Mouse (Mus musculus) thymus, postnatal 4 days (tissue): Measurements from ENCODE around the gene Sbno2.
"Not testable (repeated sequence)": the region's sequence is repeated elsewhere in the genome, so short reads cannot be mapped to it uniquely, and the experiment has no call there.

Experiments used
- DNase-seq: peaks from one replicate; pipeline ENCODE4 v3.0.0; 2021

The Sbno2 gene

DNA sequence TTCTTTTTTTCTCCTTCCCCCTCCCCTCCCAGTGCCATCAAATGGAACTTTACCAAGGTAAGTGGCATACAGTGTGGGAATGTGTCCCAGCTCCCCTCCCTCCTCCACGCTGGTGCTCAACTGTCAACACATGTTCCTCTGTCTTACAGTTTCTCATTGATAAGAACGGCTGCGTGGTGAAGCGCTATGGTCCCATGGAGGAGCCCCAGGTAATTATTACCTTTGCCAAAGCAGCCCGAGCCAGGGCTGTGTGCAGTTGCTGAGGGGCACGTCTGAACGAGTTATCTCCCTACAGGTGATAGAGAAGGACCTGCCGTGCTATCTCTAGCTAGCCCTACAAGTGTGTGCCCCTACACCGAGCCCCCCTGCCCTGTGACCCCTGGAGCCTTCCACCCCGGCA is 49.5 kb downstream of the Sbno2 start:
- no peak for DNase-seq

DNA sequence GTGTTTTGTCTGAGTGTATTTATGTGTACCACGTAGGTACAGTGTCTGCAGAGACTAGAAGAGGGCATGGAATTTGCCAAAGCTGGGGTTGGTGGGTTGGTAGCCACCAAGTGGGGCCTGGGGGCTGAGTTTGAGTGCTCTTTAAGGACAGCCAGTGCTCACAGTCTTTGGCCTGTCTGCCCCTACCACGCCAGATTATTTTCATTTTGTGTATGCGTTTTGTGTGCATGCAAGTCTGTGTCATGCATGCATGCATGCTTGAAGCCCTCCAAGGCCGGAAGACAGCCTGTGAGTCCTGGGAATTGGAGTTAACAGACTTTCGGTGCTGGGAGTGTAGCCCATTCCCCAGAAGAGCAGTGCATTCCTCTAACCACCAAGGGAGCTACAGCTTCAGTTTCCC is 50.0 kb downstream of the Sbno2 start:
- no peak for DNase-seq

DNA sequence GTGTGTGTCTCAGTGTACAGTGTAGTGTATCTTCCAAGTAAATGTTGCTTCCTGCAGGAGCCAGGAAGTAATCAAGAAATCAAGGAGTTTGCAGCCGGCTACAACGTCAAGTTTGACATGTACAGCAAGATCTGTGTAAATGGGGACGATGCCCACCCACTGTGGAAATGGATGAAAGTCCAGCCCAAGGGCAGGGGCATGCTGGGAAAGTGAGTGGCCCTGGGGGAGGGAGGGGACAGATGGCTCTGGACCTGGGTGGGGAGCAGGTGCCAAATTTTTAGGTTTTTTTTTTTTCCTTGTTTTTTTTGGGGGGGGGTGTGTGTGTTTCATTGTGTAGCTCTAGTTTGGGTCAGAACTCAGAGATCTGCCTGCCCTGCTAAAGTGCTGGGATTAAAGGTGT is 50.5 kb downstream of the Sbno2 start:
- not testable (repeated sequence) for DNase-seq

DNA sequence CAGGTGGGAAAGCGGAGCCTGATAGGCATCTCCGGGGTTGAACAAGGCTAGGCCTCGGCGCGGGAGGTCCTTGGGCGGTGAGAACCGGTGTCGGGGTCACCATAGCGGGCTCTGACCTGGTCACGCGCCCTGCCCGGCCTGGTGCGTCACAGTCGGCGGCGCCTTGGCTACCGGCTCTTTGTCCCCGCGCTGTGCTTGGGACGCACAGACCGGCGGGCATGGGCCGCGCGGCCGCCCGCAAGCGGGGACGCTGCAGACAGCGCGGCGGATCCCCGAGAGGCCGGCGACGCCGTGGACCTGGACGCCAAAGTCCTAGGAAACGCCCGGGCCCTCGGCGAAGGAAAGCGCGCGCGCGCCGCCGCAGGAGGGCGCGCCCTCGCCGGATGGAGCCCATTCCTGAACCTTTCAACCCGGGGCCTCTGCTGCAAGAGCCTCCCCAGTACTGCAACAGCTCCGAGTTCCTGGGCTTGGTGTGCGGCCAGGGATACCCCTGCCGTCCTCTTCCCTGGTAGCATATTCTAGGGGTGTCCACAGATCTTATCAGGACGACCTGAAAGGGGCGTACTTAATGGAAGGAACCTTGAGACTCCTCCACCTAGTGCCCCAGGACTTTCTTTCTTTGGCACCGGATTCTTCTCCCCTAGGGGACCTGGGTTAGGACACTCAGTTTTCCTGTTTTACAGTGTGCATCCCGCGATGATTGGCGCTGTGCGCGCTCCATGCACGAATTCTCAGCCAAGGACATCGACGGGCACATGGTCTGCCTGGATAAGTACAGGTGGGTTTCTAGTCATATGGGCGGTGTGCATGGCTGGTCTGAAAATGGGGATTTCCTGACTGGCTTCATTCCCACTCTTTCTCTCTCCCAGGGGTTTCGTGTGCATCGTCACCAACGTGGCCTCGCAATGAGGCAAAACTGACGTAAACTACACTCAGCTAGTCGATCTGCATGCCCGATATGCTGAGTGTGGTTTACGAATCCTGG is 51.2 kb downstream of the Sbno2 start:
- DNase-seq, result peak; percentile 82

GRCm38 (mm10) chr10:80053259-80053780 is 52.1 kb downstream of the Sbno2 start:
- peak; percentile 99 for DNase-seq

- DNase-seq, result no peak
These were observed 53.0 kb downstream of the Sbno2 start for GRCm38 (mm10) chr10:80052374-80052764.

GRCm38 (mm10) chr10:80051618-80052373 is 53.6 kb downstream of the Sbno2 start:
- peak; percentile 61 for DNase-seq

DNA sequence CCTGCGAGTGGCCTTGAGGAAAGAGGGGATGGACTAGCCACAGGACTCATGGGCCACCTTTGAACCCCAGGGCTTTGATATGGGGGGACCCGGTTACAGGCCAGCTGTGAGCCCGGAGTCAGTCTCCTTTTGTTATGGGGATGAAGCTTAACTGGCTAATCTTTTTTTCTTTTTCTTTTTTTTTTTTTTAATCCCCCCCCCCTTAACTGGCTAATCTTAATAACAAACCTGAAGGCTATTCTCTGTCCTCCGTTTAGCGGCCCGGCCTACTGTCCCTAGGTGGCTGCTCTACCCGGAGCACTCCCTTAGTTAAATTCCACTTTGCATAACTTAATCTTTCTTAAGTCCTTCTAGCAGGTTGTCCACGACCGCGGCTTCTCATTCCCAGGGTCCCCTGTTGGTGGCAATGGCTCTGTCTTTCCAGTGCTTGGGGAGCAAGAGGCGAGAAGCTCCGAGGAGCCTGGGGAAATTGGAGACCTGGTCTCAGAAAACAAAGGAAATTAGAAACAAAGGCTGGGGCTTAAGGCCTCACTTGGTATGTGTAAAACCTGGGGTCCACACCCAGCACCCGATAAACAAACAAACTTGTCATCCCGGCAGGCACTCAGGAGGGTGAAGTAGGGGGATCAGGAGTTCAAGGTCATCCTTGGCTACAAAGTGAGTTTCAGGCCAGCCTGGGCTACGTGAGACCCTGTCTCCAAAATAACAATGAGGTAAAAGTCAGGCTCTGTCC is 54.3 kb downstream of the Sbno2 start:
- DNase-seq, result no peak

DNA sequence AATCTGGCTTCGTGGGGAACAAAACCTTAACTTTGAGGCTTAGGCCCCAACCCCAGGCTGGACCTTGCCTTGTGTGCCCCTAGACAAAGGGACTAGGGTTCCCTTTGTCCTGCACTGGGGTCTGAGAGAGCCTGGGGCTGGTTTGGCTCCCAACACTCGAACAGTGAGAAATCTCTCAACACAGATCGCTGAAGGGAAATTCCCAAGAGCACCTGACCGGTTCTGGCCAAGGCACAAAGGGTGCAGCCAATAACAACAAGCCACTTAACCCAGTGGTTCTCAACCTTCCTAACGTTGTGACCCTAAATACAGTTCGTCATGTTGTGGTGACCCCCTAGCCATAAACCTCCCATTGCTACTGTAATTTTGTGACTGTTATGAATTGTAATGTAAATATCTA is 55.1 kb downstream of the Sbno2 start:
- DNase-seq, result no peak

DNA sequence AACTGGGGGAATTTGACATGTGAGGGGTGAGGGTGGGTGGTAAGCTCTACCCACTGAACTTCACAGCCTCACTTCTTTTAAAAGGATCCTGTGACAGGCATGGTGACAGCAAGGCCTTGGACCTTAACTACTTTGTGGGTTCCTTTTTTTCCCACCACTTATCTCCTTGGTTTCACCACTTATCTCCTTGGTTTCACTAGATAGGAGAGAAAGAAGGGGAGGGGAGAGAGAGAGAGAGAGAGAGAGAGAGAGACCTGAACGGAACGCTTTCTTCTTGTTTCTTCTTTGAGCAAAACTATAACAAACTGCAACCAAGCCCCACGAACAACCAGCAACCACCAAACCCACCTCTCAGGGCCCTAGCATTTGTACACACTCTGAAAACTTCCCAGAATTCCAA is 56.5 kb downstream of the Sbno2 start:
- no peak for DNase-seq

DNA sequence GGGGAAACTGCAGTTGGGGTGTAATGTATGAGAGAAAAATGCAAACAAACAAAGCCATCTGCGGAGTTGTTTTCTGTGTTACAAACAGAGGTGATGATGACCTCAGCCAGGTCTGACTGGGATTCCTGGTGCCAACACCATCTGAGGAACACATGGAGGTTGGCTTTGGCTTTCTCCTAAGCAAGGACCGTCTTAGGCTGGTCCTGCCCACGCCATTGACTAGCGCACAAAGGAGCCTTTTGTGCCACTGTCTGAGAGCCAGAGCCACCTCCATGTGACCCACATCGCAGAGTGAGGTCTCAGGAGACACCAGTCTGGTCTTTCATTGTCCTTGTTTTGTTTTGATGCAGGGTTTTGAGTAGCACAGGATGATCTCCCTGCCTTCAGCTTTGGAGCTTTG is 57.0 kb downstream of the Sbno2 start:
- DNase-seq, result no peak

DNA sequence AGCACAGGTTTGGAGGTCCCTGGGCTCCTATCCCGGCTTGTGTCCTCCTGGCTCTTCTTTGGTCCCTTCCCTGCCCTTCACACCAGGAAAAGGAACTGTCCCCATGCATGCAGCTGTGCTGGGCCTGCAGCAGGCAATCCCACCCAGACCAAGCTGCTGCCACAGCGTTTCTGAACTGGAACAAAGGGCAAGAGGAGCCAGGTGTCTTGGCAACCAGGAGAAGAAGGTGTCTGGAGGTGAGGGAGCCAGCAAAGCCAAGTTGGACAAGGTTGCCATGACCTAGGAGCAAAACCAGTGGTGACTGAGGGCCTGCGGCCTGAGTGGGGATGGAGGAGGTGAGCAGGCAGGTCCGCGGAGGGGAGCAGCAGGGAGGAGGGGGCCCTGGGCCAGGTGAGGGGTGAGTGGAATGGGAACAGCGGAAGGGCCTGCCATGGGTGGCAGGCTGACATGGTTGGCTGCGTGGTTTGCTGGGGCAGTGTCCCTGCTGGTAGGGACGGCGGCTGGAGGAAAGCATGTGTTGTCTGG is 58.3 kb downstream of the Sbno2 start, which contains the start of gene Gpx4:
Gpx4 (plus strand) TSS at position 126 of the 525 bp plus-strand sequence.
- no peak for DNase-seq

GRCm38 (mm10) chr10:80045766-80046165 is 59.6 kb downstream of the Sbno2 start:
- no peak for DNase-seq

GRCm38 (mm10) chr10:80045364-80045763 is 60.0 kb downstream of the Sbno2 start:
- DNase-seq, result not testable (repeated sequence)

GRCm38 (mm10) chr10:80044087-80044486 is 61.3 kb downstream of the Sbno2 start:
- DNase-seq, result no peak

- DNase-seq, result not testable (repeated sequence)
These were observed 63.8 kb downstream of the Sbno2 start for GRCm38 (mm10) chr10:80041409-80042060.

GRCm38 (mm10) chr10:80039559-80039979 is 65.8 kb downstream of the Sbno2 start, which contains the start of gene Polr2e:
TSS of gene Polr2e (minus strand) at chr10:80039795.
- DNase-seq, result peak; percentile 95

DNA sequence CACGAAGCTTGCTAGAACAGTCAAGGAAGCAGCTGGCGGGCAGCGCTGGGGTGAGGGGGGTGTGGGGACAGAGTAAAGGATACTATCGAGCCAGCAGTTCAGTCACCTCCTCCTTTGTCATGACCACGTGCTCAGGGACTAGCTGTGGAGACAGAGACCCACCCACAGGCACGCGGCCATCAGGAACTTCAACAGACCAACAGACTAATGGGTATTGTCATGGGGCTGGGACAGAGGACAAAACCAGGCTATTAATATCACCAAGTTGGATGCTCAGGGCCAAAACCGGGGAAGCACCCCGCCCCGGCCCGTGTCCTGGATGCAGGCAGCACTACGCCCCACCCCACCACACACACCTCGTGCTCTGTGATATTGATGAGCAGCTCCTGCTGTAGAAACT is 68.5 kb downstream of the Sbno2 start:
- DNase-seq, result no peak

GRCm38 (mm10) chr10:80035686-80036085 is 69.7 kb downstream of the Sbno2 start:
- DNase-seq, result no peak

GRCm38 (mm10) chr10:80035148-80035547 is 70.2 kb downstream of the Sbno2 start:
- peak; percentile 8 for DNase-seq

- DNase-seq, result peak; percentile 38
These were observed 71.6 kb downstream of the Sbno2 start for GRCm38 (mm10) chr10:80033511-80034391.
